Mouse (Mus musculus) brown adipose tissue, adult 24 weeks (tissue): Measurements from ENCODE around the gene Gp1bb. TPM values are rescaled to one million over a fixed set of nuclear protein-coding genes. Genes with fewer than 3 reads are reported as not detected.

Source experiments
- H3K27ac ChIP-seq: fragments of 200-500 bp; replicated peaks from 2 replicates; pipeline ENCODE4 v1.5.1; 2012; ENCODE audit warnings: low read depth, mild to moderate bottlenecking, low read length
- H3K4me1 ChIP-seq: fragments of 200-500 bp; 2 replicates; pipeline ENCODE4 v1.6.1; 2012; ENCODE audit warnings: low read length, mixed read lengths; ENCODE audit not compliant: control insufficient read depth, insufficient read depth, insufficient read length
- H3K4me3 ChIP-seq: fragments of 200-500 bp; 2 replicates; pipeline ENCODE4 v1.5.1; 2012; ENCODE audit warnings: low read depth, mild to moderate bottlenecking, low read length, moderate library complexity; ENCODE audit not compliant: insufficient read depth
- polyA plus RNA-seq: library from polyadenylated mRNA; stranded (reverse); fragments of >200 nt; gene quantifications from 2 replicates; pipeline ENCODE4 v1.2.4, GENCODE M21; 2012; ENCODE audit not compliant: missing spikeins, insufficient read depth, insufficient read length

The Gp1bb gene
- polyA plus RNA-seq, 1 experiment = not detected

GRCm38 (mm10) chr16:18633333-18633732 lies 11.1 kb upstream of the Gp1bb start:
- Histone ChIP-seq H3K4me3 (no peak overlapping the region), H3K27ac (no peak overlapping the region), H3K4me1 (no peaks in the 10 kb centered on the region)

GRCm38 (mm10) chr16:18632816-18633215 lies 10.6 kb upstream of the Gp1bb start:
- no peaks in the 10 kb centered on the region for H3K4me1 ChIP-seq

GRCm38 (mm10) chr16:18632059-18632458 lies 9.9 kb upstream of the Gp1bb start:
- Histone ChIP-seq H3K27ac (no peak overlapping the region), H3K4me1 (no peaks in the 10 kb centered on the region), H3K4me3 (no peak overlapping the region)

More at GRCm38 (mm10) chr16:18632816-18633215, 10.6 kb upstream of the Gp1bb start:
- Histone ChIP-seq H3K4me3 (no peak overlapping the region), H3K27ac (no peak overlapping the region)

DNA sequence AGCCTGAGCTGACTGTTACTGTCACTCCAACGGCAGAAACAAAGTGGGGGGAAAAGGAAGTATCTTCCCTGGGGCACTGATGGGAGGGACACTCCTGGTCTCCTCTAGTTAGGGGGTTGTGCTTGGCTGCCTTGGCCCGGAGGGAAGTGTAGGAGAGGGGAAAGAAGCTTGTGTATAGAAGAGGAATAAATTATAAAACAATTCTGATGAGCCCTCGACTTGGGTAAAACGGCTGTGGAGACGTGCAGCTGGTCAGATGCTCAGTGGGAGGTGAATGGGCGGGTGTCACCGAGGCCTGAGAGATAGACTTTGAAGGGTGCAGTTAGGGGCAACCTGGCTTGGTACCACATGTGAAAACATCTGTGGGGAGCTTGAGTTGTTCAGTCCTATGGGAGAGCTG lies 8.9 kb upstream of the Gp1bb start:
- Histone ChIP-seq H3K4me3 (no peak overlapping the region), H3K4me1 (no peaks in the 10 kb centered on the region), H3K27ac (no peak overlapping the region)

DNA sequence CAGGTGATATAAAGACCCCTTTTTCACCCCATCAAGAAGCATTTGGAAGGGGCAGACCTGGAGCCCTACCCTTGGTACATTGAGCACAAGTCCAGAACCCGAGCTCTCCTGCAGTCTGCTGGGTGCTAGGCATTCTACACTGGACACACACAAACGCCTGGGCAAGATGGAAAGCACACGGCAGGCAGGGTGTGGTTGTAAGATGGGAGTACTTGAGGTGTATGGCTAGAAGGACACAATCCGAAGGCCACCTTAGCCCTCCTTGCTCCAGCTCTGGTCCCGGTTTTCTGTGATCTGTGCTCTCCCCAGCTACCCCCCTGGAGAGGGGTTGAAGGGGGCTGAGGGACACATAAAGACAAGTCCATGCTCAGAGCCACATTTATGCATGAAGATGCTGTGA lies 8.1 kb upstream of the Gp1bb start:
- Histone ChIP-seq H3K4me3 (peak overlapping the region; percentile 68), H3K27ac (no peak overlapping the region), H3K4me1 (no peaks in the 10 kb centered on the region)

GRCm38 (mm10) chr16:18629390-18630231 lies 7.4 kb upstream of the Gp1bb start, which contains the start of gene Sept5:
Sept5 (minus strand) TSS chr16:18629954.
- H3K4me1 ChIP-seq = no peaks in the 10 kb centered on the region
- H3K27ac ChIP-seq = no peak within 1 kb of the TSS
- H3K4me3 ChIP-seq = peak within 1 kb of the TSS; percentile 68

GRCm38 (mm10) chr16:18628948-18629340 lies 6.7 kb upstream of the Gp1bb start:
- Histone ChIP-seq H3K4me1 (no peaks in the 10 kb centered on the region), H3K4me3 (peak overlapping the region; percentile 68), H3K27ac (no peak overlapping the region)

DNA sequence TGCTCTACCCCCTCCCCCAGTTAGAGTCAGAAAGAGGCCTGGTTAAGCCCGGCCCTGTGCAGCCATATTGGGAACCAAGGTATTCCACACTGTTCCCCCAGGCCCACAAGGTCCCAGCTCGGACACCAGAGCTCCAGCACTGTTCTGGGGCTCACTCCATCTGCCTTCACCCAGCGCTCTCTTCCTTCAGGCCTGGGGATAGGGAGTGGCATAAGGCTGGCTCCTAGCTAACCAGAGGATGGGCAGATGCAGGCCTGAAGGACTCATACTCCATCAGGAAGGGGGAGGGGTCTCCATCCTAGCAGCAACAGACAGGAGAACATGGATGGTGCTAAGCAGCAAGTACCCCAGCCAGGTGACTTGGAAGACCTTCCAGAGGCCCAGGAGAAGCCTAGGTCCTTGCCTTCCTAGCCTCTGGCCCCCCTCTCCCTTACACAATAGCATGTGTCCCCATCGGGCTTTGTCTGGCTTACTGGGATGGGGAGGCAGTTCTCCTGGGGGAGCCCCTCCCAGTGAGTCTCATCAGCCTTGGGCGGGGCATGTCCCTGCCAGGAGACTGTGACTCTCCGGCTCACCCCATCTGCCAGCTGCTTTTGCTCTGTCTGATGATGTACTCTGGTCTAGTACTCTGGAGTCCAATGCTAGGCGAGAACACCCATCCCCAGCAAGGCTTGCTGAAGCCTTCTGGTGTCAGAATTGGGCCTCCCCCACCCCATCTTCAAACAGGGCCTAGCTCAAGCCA lies 6.2 kb upstream of the Gp1bb start:
- Histone ChIP-seq H3K4me3 (peak overlapping the region; percentile 12; the same call in 1 of the 2 replicates), H3K27ac (no peak overlapping the region), H3K4me1 (no peaks in the 10 kb centered on the region)

- Histone ChIP-seq H3K27ac (no peak overlapping the region), H3K4me3 (no peak overlapping the region), H3K4me1 (no peaks in the 10 kb centered on the region)
These were observed 5.0 kb upstream of the Gp1bb start for GRCm38 (mm10) chr16:18627163-18627562.

- Histone ChIP-seq H3K4me3 (peak within 1 kb of the TSS; percentile 55), H3K27ac (no peak within 1 kb of the TSS), H3K4me1 (no peaks in the 10 kb centered on the region)
These were observed 4.2 kb upstream of the Gp1bb start, which contains the start of gene Gm49601 for GRCm38 (mm10) chr16:18626376-18626878. Gm49601 (minus strand) TSS chr16:18626427.

DNA sequence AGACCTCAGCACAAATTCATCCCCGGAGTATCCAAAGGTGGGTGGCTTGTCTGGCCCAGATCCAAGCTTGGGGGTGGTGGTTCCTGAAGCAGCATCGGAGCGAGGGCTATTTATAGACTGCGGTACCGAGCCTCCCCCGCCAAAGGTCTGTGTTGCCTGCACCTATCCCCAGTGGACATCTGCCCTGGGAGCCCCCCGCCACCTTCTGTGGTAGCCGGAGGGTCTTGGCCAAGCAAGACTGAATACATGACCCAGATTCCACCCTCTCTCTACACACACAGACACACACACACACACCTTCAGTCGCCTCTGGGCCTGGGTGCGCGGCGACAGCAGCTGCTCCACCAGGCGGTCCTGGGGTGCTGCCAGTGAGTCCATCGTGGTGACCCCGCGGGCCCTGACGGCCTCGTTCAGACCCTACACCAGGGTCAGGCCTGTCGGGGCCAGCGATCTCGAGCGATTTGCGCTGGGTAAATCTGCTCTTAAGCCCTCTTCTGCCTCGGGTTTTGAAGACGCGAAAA lies 3.6 kb upstream of the Gp1bb start:
- no peaks in the 10 kb centered on the region for H3K4me1 ChIP-seq
- no peak overlapping the region for H3K27ac ChIP-seq
- H3K4me3 ChIP-seq = peak overlapping the region; percentile 55

DNA sequence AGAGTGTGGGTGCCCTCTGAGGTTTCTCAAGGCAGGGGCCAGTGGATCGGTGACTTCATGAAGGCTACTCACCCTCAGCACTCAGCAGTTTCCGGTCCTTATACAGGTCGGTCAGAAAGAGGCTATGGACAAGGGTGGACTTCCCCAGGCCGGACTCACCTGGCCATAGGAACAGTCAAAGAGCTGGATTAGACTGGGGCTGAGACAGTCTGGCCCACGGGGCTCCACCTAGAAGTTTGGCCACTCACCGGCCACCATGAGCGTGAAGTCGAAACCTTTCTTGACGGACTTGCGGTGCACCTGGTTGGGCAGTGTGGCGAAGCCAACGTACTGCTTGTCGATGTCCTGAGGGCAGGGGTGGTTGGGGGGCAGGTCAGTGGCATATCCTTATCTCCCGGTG lies 2.9 kb upstream of the Gp1bb start:
- no peaks in the 10 kb centered on the region for H3K4me1 ChIP-seq
- no peak overlapping the region for H3K27ac ChIP-seq
- H3K4me3 ChIP-seq = no peak overlapping the region

DNA sequence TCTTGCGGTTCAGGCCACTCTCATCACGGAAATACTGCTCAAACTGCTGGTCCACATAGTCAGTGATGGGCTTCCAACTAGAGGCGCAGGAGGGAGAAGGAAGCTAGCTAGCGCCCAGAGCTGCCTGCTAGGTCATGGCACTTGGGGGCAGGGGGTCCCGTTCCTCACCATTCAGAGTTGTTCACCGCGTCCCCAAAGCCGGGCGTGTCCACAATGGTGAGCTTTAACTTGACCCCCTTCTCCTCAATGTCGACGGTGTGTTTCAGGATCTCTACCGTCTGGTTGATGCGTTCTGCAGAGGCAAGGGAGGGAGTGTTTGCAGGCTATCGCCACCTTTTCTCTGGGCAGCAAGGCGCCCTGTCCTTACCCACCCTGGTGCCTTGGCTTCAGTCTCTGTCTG lies 2.4 kb upstream of the Gp1bb start:
- Histone ChIP-seq H3K4me3 (no peak overlapping the region), H3K27ac (no peak overlapping the region), H3K4me1 (no peaks in the 10 kb centered on the region)

DNA sequence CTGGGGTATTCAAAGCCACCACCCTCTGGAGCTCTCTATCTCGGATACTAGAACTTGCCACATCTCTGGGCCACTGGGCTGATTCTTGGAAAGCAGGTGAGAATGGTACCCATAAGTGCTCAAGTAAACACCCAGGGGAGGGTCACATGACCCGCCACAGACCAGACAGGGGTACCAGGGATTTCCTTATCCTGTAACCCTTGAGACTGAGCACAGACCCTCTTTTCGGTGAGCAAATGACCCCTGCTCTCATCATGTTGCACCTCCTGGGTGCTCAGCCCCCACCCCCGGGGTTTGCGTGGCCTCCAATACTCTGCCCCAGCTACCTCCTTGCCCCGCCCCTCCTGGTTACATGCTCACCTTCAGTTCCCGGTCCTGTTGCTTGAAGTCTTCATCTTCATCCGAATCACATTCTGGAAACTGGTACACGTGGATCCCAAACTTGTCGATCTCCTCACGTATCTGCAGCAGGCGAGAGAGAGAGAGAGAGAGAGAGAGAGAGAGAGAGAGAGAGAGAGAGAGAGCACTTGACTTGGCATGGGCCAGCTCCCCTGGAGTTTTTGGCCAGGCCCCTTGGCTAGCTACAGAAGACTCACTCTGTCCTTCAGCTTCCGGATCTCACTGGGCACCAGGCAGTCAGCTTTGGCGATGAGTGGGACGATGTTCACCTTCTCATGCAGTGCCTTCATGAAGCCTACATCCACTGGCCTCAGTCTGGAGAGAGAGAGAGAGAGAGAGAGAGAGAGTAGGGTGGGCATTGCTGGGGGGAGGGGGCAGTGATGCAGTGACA lies 1.7 kb upstream of the Gp1bb start:
- Histone ChIP-seq H3K27ac (no peak overlapping the region), H3K4me3 (no peak overlapping the region), H3K4me1 (no peaks in the 10 kb centered on the region)
